Mouse (Mus musculus) embryonic facial prominence, embryonic 11.5 days (tissue): ENCODE measurements around the gene Pla2g2d. TPM values are rescaled to one million over a fixed set of nuclear protein-coding genes. Genes with fewer than 3 reads are reported as not detected.

Experiments
- ATAC-seq: fragments of 200-750 bp; cut with Nextera tagmentation; replicated peaks from 2 replicates; pipeline ENCODE4 v1.8.0; 2017; ENCODE audit warnings: low read depth; ENCODE audit not compliant: insufficient number of reproducible peaks, low FRiP score, low TSS enrichment
- DNase-seq: peaks from one replicate; pipeline ENCODE4 v3.0.0-alpha.2; 2015; ENCODE audit warnings: low spot score
- H3K27ac ChIP-seq: fragments of 300-500 bp; sonication (generic); replicated peaks from 2 replicates; pipeline ENCODE4 v1.5.1; 2014; ENCODE audit warnings: mild to moderate bottlenecking, low read depth, low read length, control low read depth
- H3K27me3 ChIP-seq: fragments of 300-500 bp; sonication (generic); 2 replicates; pipeline ENCODE4 v1.6.1; 2014; ENCODE audit warnings: mild to moderate bottlenecking, low read length, moderate library complexity, mixed read lengths; ENCODE audit not compliant: control insufficient read depth, insufficient read depth
- H3K36me3 ChIP-seq: fragments of 300-500 bp; sonication (generic); replicated peaks from 2 replicates; pipeline ENCODE4 v1.6.1; 2014; ENCODE audit warnings: low read depth, mild to moderate bottlenecking, low read length, moderate library complexity, mixed read lengths; ENCODE audit not compliant: control insufficient read depth, insufficient read depth
- H3K4me1 ChIP-seq: fragments of 300-500 bp; sonication (generic); 2 replicates; pipeline ENCODE4 v1.6.1; 2014; ENCODE audit warnings: low read length, mixed read lengths; ENCODE audit not compliant: control insufficient read depth, insufficient read depth
- H3K4me2 ChIP-seq: fragments of 300-500 bp; sonication (generic); 2 replicates; pipeline ENCODE4 v1.6.1; 2014; ENCODE audit warnings: low read depth, mild to moderate bottlenecking, control low read depth, low read length, moderate library complexity
- H3K4me3 ChIP-seq: fragments of 300-500 bp; sonication (generic); 2 replicates; pipeline ENCODE4 v1.5.1; 2014; ENCODE audit warnings: low read depth, low read length, control low read depth
- H3K9ac ChIP-seq: fragments of 300-500 bp; sonication (generic); replicated peaks from 2 replicates; pipeline ENCODE4 v1.6.1; 2014; ENCODE audit warnings: mild to moderate bottlenecking, control low read depth, low read length
- H3K9me3 ChIP-seq: fragments of 300-500 bp; sonication (generic); replicated peaks from 2 replicates; pipeline ENCODE4 v1.6.1; 2016; ENCODE audit warnings: mild to moderate bottlenecking, low read length, inconsistent platforms, mixed read lengths; ENCODE audit not compliant: control insufficient read depth
- WGBS: fragments of 180-500 bp; shearing (Covaris S2); extraction: QIAGEN DNeasy Blood & Tissue Kit; methylation state at CpG from one replicate; pipeline ENCODE4 v1.1.7; 2014; 5-methylcytosine and 5-hydroxymethylcytosine counted together
- polyA plus RNA-seq: library from polyadenylated mRNA; unstranded; fragments of >200 nt; fragmentation: Nextera tagmentation; extraction: Ambion mirVana; gene quantifications from 2 replicates; pipeline ENCODE4 v1.2.1, GENCODE M21; 2014

Pla2g2d gene
- polyA plus RNA-seq, 1 experiment from 2014 or later: 0.43 TPM

DNA sequence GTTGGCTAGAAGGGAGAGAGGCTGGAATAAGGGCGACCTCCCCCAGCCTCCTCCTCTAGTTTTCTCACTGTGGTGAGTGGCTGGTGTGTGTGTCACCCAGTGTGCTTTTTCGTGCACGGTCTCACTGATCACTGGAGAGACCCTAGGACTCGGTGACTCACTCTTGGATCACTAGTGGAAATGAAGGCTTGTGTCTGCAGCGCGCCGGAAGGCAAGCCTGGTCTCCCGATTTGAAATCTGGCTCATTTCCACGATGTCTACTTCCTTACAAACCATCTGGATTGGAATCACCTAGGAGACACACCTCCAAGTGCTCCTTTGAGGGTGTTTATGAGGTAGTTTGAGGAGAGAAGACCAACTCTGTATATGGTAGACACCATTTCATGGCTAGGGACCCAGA, 28.7 kb upstream of the Pla2g2d start:
- 88% methylated on average over 9 of the region's 9 CpGs for WGBS
- Histone ChIP-seq H3K4me2 (no peak overlapping the region), H3K4me3 (no peak overlapping the region), H3K27me3 (no peaks in the 10 kb centered on the region), H3K27ac (no peak overlapping the region), H3K36me3 (no peaks in the 10 kb centered on the region), H3K9ac (no peak overlapping the region), H3K9me3 (no peaks in the 10 kb centered on the region), H3K4me1 (peaks cover 3% of the 10 kb centered on the region; the same call in 1 of the 2 replicates)
- no peak for DNase-seq
- ATAC-seq: no peak

DNA sequence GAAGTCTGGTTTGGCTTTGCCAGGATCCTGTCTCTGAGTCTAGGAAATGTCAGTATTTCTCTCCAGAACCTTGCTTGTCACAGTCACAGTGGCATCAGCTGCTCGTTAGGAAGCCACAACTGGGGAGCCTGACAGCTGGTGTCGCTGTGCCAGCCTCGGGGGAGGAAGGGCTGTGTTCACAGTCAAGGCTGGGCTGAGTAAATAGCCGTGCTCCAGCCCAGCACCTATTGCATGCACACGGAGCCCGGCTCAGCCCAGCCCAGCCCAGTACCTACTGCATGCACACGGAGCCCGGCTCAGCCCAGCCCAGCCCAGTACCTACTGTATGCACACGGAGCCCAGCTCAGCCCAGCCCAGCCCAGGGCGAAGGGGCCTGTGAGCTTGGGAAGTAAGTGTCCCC, 27.7 kb upstream of the Pla2g2d start:
- WGBS: 71% methylated on average over 10 of the region's 10 CpGs
- DNase-seq (no peak), ATAC-seq (peak; percentile 76; the same call in 1 of the 2 replicates)
- Histone ChIP-seq H3K9me3 (no peaks in the 10 kb centered on the region), H3K27me3 (no peaks in the 10 kb centered on the region), H3K36me3 (no peaks in the 10 kb centered on the region), H3K4me1 (peaks cover 3% of the 10 kb centered on the region; the same call in 1 of the 2 replicates), H3K27ac (no peak overlapping the region), H3K4me3 (no peak overlapping the region), H3K4me2 (no peak overlapping the region), H3K9ac (no peak overlapping the region)

- Histone ChIP-seq H3K9me3 (no peaks in the 10 kb centered on the region), H3K4me1 (peaks cover 3% of the 10 kb centered on the region; the same call in 1 of the 2 replicates), H3K9ac (no peak overlapping the region), H3K4me2 (no peak overlapping the region), H3K4me3 (no peak overlapping the region), H3K27ac (no peak overlapping the region), H3K36me3 (no peaks in the 10 kb centered on the region), H3K27me3 (no peaks in the 10 kb centered on the region)
- 52% methylated on average over 8 of the region's 8 CpGs for WGBS
- DNase-seq (peak; percentile 67), ATAC-seq (0 out of 2 replicates have a peak, but pooled peaks have one; percentile 31)
These were observed 27.0 kb upstream of the Pla2g2d start for GRCm38 (mm10) chr4:138748369-138749072.

DNA sequence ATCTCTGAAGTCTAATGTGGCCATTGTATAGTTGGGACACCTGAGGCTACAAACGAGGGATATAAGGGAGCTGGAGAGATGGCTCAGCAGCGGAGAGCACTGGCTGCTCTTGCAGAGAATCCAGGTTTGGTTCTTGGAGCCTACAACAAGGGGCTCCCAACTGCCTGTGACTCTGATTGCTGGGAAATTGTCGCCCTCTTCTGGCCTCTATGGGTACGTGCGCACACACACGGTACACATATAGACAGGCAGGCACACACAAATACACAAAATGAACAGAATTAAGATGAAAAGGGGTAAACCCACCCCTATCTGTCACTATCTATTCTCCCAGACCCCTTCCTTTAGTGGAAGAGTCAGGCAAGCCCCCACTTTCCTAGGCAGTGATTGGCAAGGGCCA, 22.9 kb upstream of the Pla2g2d start:
- H3K27ac ChIP-seq: no peak overlapping the region
- no peaks in the 10 kb centered on the region for H3K9me3 ChIP-seq
- DNase-seq (no peak), ATAC-seq (no peak)
- H3K36me3 ChIP-seq: no peaks in the 10 kb centered on the region
- H3K4me3 ChIP-seq: no peak overlapping the region
- H3K4me1 ChIP-seq: no peaks in the 10 kb centered on the region
- 93% methylated on average over 6 of the region's 6 CpGs for WGBS
- no peaks in the 10 kb centered on the region for H3K27me3 ChIP-seq
- no peak overlapping the region for H3K9ac ChIP-seq
- no peak overlapping the region for H3K4me2 ChIP-seq

GRCm38 (mm10) chr4:138753608-138754007, 21.9 kb upstream of the Pla2g2d start:
- ATAC-seq (no peak), DNase-seq (no peak)
- 90% methylated on average over 3 of the region's 3 CpGs for WGBS
- Histone ChIP-seq H3K36me3 (no peaks in the 10 kb centered on the region), H3K4me3 (no peak overlapping the region), H3K4me1 (no peaks in the 10 kb centered on the region), H3K9ac (no peak overlapping the region), H3K27me3 (no peaks in the 10 kb centered on the region), H3K4me2 (no peak overlapping the region), H3K27ac (no peak overlapping the region), H3K9me3 (no peaks in the 10 kb centered on the region)

GRCm38 (mm10) chr4:138754432-138754831, 21.1 kb upstream of the Pla2g2d start:
- DNase-seq (no peak), ATAC-seq (no peak)
- Histone ChIP-seq H3K4me1 (no peaks in the 10 kb centered on the region), H3K9ac (no peak overlapping the region), H3K4me3 (no peak overlapping the region), H3K36me3 (no peaks in the 10 kb centered on the region), H3K27me3 (no peaks in the 10 kb centered on the region), H3K9me3 (no peaks in the 10 kb centered on the region), H3K4me2 (no peak overlapping the region), H3K27ac (no peak overlapping the region)
- WGBS: 85% methylated on average over 9 of the region's 9 CpGs

GRCm38 (mm10) chr4:138755439-138755838, 20.1 kb upstream of the Pla2g2d start:
- no peak for DNase-seq
- Histone ChIP-seq H3K4me1 (no peaks in the 10 kb centered on the region), H3K27me3 (no peaks in the 10 kb centered on the region), H3K27ac (no peak overlapping the region), H3K4me3 (no peak overlapping the region), H3K9me3 (no peaks in the 10 kb centered on the region), H3K9ac (no peak overlapping the region), H3K4me2 (no peak overlapping the region), H3K36me3 (no peaks in the 10 kb centered on the region)
- no peak for ATAC-seq
- WGBS: 73% methylated on average over 4 of the region's 4 CpGs

DNA sequence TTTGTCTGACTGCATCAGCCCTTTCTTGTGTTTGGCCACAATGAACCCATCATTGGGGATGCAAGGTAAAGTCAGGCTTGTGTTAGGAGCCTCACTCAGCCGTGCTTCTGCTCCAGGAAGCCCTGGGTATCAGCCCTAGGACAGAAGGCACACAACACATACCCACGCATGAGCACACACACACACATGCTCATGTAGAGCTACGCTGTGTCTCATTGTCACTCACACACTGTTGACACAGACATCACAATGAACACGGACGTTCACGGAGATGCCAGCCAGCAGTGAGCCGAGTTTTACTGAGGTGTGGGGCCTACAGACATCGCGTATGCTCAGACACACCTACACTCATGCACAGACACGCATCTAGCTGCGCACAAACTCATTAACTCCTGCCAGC, 19.6 kb upstream of the Pla2g2d start:
- DNase-seq: no peak
- WGBS: 84% methylated on average over 11 of the region's 11 CpGs
- H3K4me2 ChIP-seq: no peak overlapping the region
- ATAC-seq: 0 out of 2 replicates have a peak, but pooled peaks have one; percentile 29
- no peak overlapping the region for H3K27ac ChIP-seq
- no peaks in the 10 kb centered on the region for H3K4me1 ChIP-seq
- H3K9ac ChIP-seq: no peak overlapping the region
- H3K9me3 ChIP-seq: no peaks in the 10 kb centered on the region
- H3K4me3 ChIP-seq: no peak overlapping the region
- no peaks in the 10 kb centered on the region for H3K36me3 ChIP-seq
- H3K27me3 ChIP-seq: no peaks in the 10 kb centered on the region
